Mouse (Mus musculus) heart, adult 11 months (tissue): Measurements from ENCODE around the gene Cdipt.
A peak's percentile ranks its signal among the peaks of the same experiment; 100 is the strongest.

Source experiments
- DNase-seq: peaks from one replicate; pipeline ENCODE4 v3.0.0; 2022

Gene Cdipt

GRCm38 (mm10) chr7:126975950-126976866 is 494 bp downstream of the Cdipt start, which contains the start of gene Cdiptos:
Gene Cdiptos (minus strand): TSS chr7:126976098.
- DNase-seq = peak; percentile 99

- no peak for DNase-seq
Observed at GRCm38 (mm10) chr7:126976878-126977459, 1.3 kb downstream of the Cdipt start.

- DNase-seq = no peak
Observed at GRCm38 (mm10) chr7:126978841-126979240, 3.1 kb downstream of the Cdipt start.

GRCm38 (mm10) chr7:126981601-126982000 is 5.9 kb downstream of the Cdipt start:
- DNase-seq = no peak

GRCm38 (mm10) chr7:126982054-126982453 is 6.3 kb downstream of the Cdipt start:
- DNase-seq = no peak

- no peak for DNase-seq
Observed at GRCm38 (mm10) chr7:126983113-126983512, 7.4 kb downstream of the Cdipt start.

- no peak for DNase-seq
Observed at GRCm38 (mm10) chr7:126984667-126985444, 9.1 kb downstream of the Cdipt start.

- DNase-seq = peak; percentile 93
Observed at GRCm38 (mm10) chr7:126986319-126986718, 10.6 kb downstream of the Cdipt start.

- DNase-seq = no peak
Observed at GRCm38 (mm10) chr7:126988816-126989215, 13.1 kb downstream of the Cdipt start.

- no peak for DNase-seq
Observed at GRCm38 (mm10) chr7:126996449-126996848, 20.7 kb downstream of the Cdipt start.

- no peak for DNase-seq
Observed at GRCm38 (mm10) chr7:126999568-126999967, 23.9 kb downstream of the Cdipt start.

GRCm38 (mm10) chr7:127003620-127004019 is 27.9 kb downstream of the Cdipt start:
- DNase-seq = no peak

- DNase-seq = no peak
Observed at GRCm38 (mm10) chr7:127004122-127004875, 28.6 kb downstream of the Cdipt start.

- no peak for DNase-seq
Observed at GRCm38 (mm10) chr7:127007313-127008024, 31.8 kb downstream of the Cdipt start.

- DNase-seq = peak; percentile 99
Observed at GRCm38 (mm10) chr7:127008239-127009019, 32.7 kb downstream of the Cdipt start.

GRCm38 (mm10) chr7:127009307-127010085 is 33.8 kb downstream of the Cdipt start:
- no peak for DNase-seq

GRCm38 (mm10) chr7:127011051-127011450 is 35.3 kb downstream of the Cdipt start:
- no peak for DNase-seq

- DNase-seq = peak; percentile 90
Observed at GRCm38 (mm10) chr7:127011717-127012116, 36.0 kb downstream of the Cdipt start.

- DNase-seq = no peak
Observed at GRCm38 (mm10) chr7:127012374-127012773, 36.7 kb downstream of the Cdipt start.

GRCm38 (mm10) chr7:127012845-127013244 is 37.1 kb downstream of the Cdipt start:
- peak; percentile 90 for DNase-seq
